Comparison of ENCODE assay signal across 21 mouse cellular contexts in genomic region chr2:115610092-115610491, GRCm38 (mm10). TPM values are rescaled to one million over a fixed set of nuclear protein-coding genes. Genes with fewer than 3 reads are reported as not detected.
DNase-seq lines count a peak whose midpoint lies in the region; ATAC-seq and TF ChIP-seq lines count a peak whose summit lies in the region.
"Had no signal": no experiment of that assay in that cellular context is flagged by ENCODE, and none has a peak within 500 bp of the region (broad histone marks: within the 10 kb centered on the region; RNA-seq: fewer than 3 reads in every experiment).

No protein-coding gene starts in this region.

- peaks cover 8% of the 10 kb centered on the region; the same call in 1 of the 2 replicates for H3K4me1 ChIP-seq in liver, embryonic 11.5 days (replicated peaks; ENCODE audit: control insufficient read depth, insufficient read depth, low read length)
- H3K4me1 ChIP-seq in liver, postnatal 0 days (ENCODE audit: insufficient read depth), result no peaks in the 10 kb centered on the region; the same call in 1 of the 2 replicates
- no peaks in the 10 kb centered on the region for H3K4me1 ChIP-seq in midbrain, embryonic 11.5 days (ENCODE audit: control insufficient read depth, insufficient read depth, low read length)
- no peaks in the 10 kb centered on the region for H3K4me1 ChIP-seq in midbrain, embryonic 16.5 days (ENCODE audit: control insufficient read depth, insufficient read depth, low read length)
- H3K4me1 ChIP-seq: embryonic facial prominence, embryonic 12.5 days; forebrain, embryonic 15.5 days had no signal

- H3K9ac ChIP-seq in liver, embryonic 11.5 days (ENCODE audit: low read depth, low read length), result no peak overlapping the region
- H3K9ac ChIP-seq in liver, postnatal 0 days (replicated peaks), result no peak overlapping the region
- no peak overlapping the region for H3K9ac ChIP-seq in midbrain, embryonic 11.5 days (ENCODE audit: low read length)
- no peak overlapping the region for H3K9ac ChIP-seq in midbrain, embryonic 16.5 days (ENCODE audit: low read depth, low read length)
- H3K9ac ChIP-seq: embryonic facial prominence, embryonic 12.5 days; forebrain, embryonic 13.5 days; forebrain, embryonic 15.5 days had no signal

- no peaks in the 10 kb centered on the region for H3K27me3 ChIP-seq in liver, embryonic 11.5 days (replicated peaks; ENCODE audit: control insufficient read depth, insufficient read depth, low read length)
- H3K27me3 ChIP-seq in liver, postnatal 0 days (ENCODE audit: insufficient read depth, low read length), result no peaks in the 10 kb centered on the region
- no peaks in the 10 kb centered on the region for H3K27me3 ChIP-seq in midbrain, embryonic 11.5 days (ENCODE audit: control insufficient read depth, insufficient read depth, low read length)
- H3K27me3 ChIP-seq in midbrain, embryonic 16.5 days (ENCODE audit: control insufficient read depth, insufficient read depth, low read depth, low read length), result no peaks in the 10 kb centered on the region
- H3K27me3 ChIP-seq in myocyte (ENCODE audit: control insufficient read depth, insufficient read depth, insufficient read length), result no peaks in the 10 kb centered on the region
- H3K27me3 ChIP-seq: CH12.LX; embryonic facial prominence, embryonic 12.5 days; forebrain, embryonic 13.5 days; forebrain, embryonic 15.5 days; Patski had no signal

- TF ChIP-seq EP300 in liver, postnatal 0 days (IDR thresholded peaks at IDR 0.05; ENCODE audit: low read depth), result no peak

- H3ac ChIP-seq in myocyte (ENCODE audit: control insufficient read depth, insufficient read length), result no peak overlapping the region

- no peak for DNase-seq in liver, embryonic 11.5 days (ENCODE audit: low spot score)
- no peak for DNase-seq in liver, postnatal 0 days
- peak; percentile 77 for DNase-seq in midbrain, embryonic 11.5 days (ENCODE audit: low spot score, missing footprints)
- DNase-seq: adrenal gland, adult 8-10 months; adrenal gland, postnatal 14 days; adrenal gland, postnatal 36 days; cerebellum, adult 11-12 months; cerebellum, adult 2 months; cerebellum, adult 9-10 months; cerebellum, postnatal 10 days; cerebellum, postnatal 25 days had no signal

- H3K9me3 ChIP-seq in liver, embryonic 11.5 days (ENCODE audit: control insufficient read depth, low read length), result no peaks in the 10 kb centered on the region
- H3K9me3 ChIP-seq in liver, postnatal 0 days (ENCODE audit: low read length), result no peaks in the 10 kb centered on the region
- no peaks in the 10 kb centered on the region for H3K9me3 ChIP-seq in midbrain, embryonic 11.5 days (ENCODE audit: control insufficient read depth, low read length)
- H3K9me3 ChIP-seq in midbrain, embryonic 16.5 days (replicated peaks; ENCODE audit: control insufficient read depth, low read length, poor library complexity, severe bottlenecking), result no peaks in the 10 kb centered on the region
- H3K9me3 ChIP-seq: embryonic facial prominence, embryonic 10.5 days; embryonic facial prominence, embryonic 12.5 days; forebrain, embryonic 13.5 days; forebrain, embryonic 15.5 days had no signal

- 44% methylated on average over 2 of the region's 2 CpGs for whole genome bisulfite sequencing in liver, embryonic 11.5 days
- WGBS in liver, postnatal 0 days (ENCODE audit: insufficient replicate concordance), result 50% methylated on average over 2 of the region's 2 CpGs
- 86% methylated on average over 2 of the region's 2 CpGs for WGBS in midbrain, embryonic 11.5 days
- WGBS in midbrain, embryonic 16.5 days, result 93% methylated on average over 2 of the region's 2 CpGs

- H3K79me2 ChIP-seq in myocyte (ENCODE audit: control insufficient read depth, insufficient read depth), result no peaks in the 10 kb centered on the region

- TF ChIP-seq CTCF in liver, postnatal 0 days (IDR thresholded peaks at IDR 0.05; ENCODE audit: low read depth), result no peak

- no peak overlapping the region for H3K4me2 ChIP-seq in liver, embryonic 11.5 days
- H3K4me2 ChIP-seq in liver, postnatal 0 days (ENCODE audit: low read depth, low read length), result no peak overlapping the region
- no peak overlapping the region for H3K4me2 ChIP-seq in midbrain, embryonic 11.5 days
- H3K4me2 ChIP-seq in midbrain, embryonic 16.5 days (ENCODE audit: low read length), result no peak overlapping the region
- H3K4me2 ChIP-seq in myocyte (ENCODE audit: low read depth), result peak overlapping the region; percentile 50
- H3K4me2 ChIP-seq: embryonic facial prominence, embryonic 12.5 days; forebrain, embryonic 13.5 days; forebrain, embryonic 15.5 days had no signal

- no peak overlapping the region for H3K4me3 ChIP-seq in liver, embryonic 11.5 days (ENCODE audit: low read depth, low read length)
- no peak overlapping the region for H3K4me3 ChIP-seq in liver, postnatal 0 days (ENCODE audit: low read depth, low read length)
- no peak overlapping the region for H3K4me3 ChIP-seq in midbrain, embryonic 11.5 days (ENCODE audit: low read depth, low read length)
- H3K4me3 ChIP-seq in midbrain, embryonic 16.5 days (ENCODE audit: low read depth, low read length), result no peak overlapping the region
- no peak overlapping the region for H3K4me3 ChIP-seq in myocyte
- H3K4me3 ChIP-seq: embryonic facial prominence, embryonic 10.5 days; embryonic facial prominence, embryonic 12.5 days; forebrain, embryonic 13.5 days; forebrain, embryonic 15.5 days had no signal

- no peak overlapping the region for H3K27ac ChIP-seq in liver, embryonic 11.5 days (ENCODE audit: low read depth, low read length)
- H3K27ac ChIP-seq in liver, postnatal 0 days (ENCODE audit: low read depth), result no peak overlapping the region
- no peak overlapping the region for H3K27ac ChIP-seq in midbrain, embryonic 11.5 days (ENCODE audit: low read depth, low read length)
- no peak overlapping the region for H3K27ac ChIP-seq in midbrain, embryonic 16.5 days (ENCODE audit: low read length)
- H3K27ac ChIP-seq: embryonic facial prominence, embryonic 10.5 days; embryonic facial prominence, embryonic 12.5 days; forebrain, embryonic 13.5 days; forebrain, embryonic 15.5 days had no signal

- no peak for TF ChIP-seq POLR2A in myocyte (IDR thresholded peaks at IDR 0.05; ENCODE audit: insufficient read length, low read depth)

- 0 out of 2 replicates have a peak, but pooled peaks have one; percentile 47 for ATAC-seq in liver, embryonic 11.5 days (replicated peaks; ENCODE audit: low FRiP score)
- no peak for ATAC-seq in liver, postnatal 0 days
- no peak for ATAC-seq in midbrain, embryonic 11.5 days (ENCODE audit: low FRiP score)
- ATAC-seq in midbrain, embryonic 16.5 days, result no peak
- no peak for ATAC-seq in CD4-positive, CD25-positive, alpha-beta regulatory T cell, adult 4 months
- ATAC-seq: activated CD4-positive, CD25-positive, alpha-beta regulatory T cell, adult 4 months; forebrain, embryonic 13.5 days; forebrain, embryonic 15.5 days had no signal

- no peaks in the 10 kb centered on the region for H3K36me3 ChIP-seq in liver, embryonic 11.5 days (ENCODE audit: control insufficient read depth, insufficient read depth, low read length)
- no peaks in the 10 kb centered on the region for H3K36me3 ChIP-seq in liver, postnatal 0 days (replicated peaks; ENCODE audit: insufficient read depth, low read length)
- no peaks in the 10 kb centered on the region for H3K36me3 ChIP-seq in midbrain, embryonic 11.5 days (ENCODE audit: control insufficient read depth, insufficient read depth, low read length)
- no peaks in the 10 kb centered on the region for H3K36me3 ChIP-seq in midbrain, embryonic 16.5 days (ENCODE audit: control insufficient read depth, insufficient read depth, low read length)
- no peaks in the 10 kb centered on the region for H3K36me3 ChIP-seq in myocyte (ENCODE audit: control insufficient read depth, insufficient read depth)
- H3K36me3 ChIP-seq: embryonic facial prominence, embryonic 10.5 days; embryonic facial prominence, embryonic 12.5 days; forebrain, embryonic 15.5 days had no signal

TF ChIP-seq in myocyte, 11 proteins besides CTCF, POLR2A, EP300 and RAD21:
- TF ChIP-seq CEBPB (IDR thresholded peaks at IDR 0.05; ENCODE audit: insufficient read depth, poor library complexity, severe bottlenecking) (no peak), SRF (IDR thresholded peaks at IDR 0.05; ENCODE audit: control insufficient read depth, insufficient read length, low read depth) (no peak), MYOD1 (IDR thresholded peaks at IDR 0.05; ENCODE audit: control insufficient read depth in 1 of 3, insufficient read length in 2 of 3, low read depth in 2 of 3) (no peak), POLR2AphosphoS2 (IDR thresholded peaks at IDR 0.05; ENCODE audit: insufficient read length, low read depth) (no peak), E2F4 (IDR thresholded peaks at IDR 0.05; ENCODE audit: insufficient read depth) (no peak), TCF12 (IDR thresholded peaks at IDR 0.05; ENCODE audit: insufficient read depth, poor library complexity, severe bottlenecking) (no peak), MAX (IDR thresholded peaks at IDR 0.05; ENCODE audit: low read depth) (no peak), TCF3 (IDR thresholded peaks at IDR 0.05; ENCODE audit: insufficient read length, low read depth) (no peak), MYOG (IDR thresholded peaks at IDR 0.05; ENCODE audit: control insufficient read depth in 1 of 3, insufficient read depth in 1 of 3, insufficient read length in 2 of 3, low read depth in 2 of 3) (no peak), REST (IDR thresholded peaks at IDR 0.05; ENCODE audit: insufficient read depth, insufficient read length) (no peak), USF1 (IDR thresholded peaks at IDR 0.05; ENCODE audit: low read depth) (no peak)
TF ChIP-seq in myocyte: peak in this region for 0.

RNA-seq across cellular contexts. Expression of gene BC052040, which starts 28.6 kb away (rescaled TPM):
- 13.8 and 13.9 TPM in 2 replicates for polyA plus RNA-seq in liver, embryonic 11.5 days (2014; fragmentation: Nextera tagmentation; extraction: Ambion mirVana)
- 4.1 and 4.4 TPM in 2 replicates for polyA plus RNA-seq in liver, postnatal 0 days (2015; fragmentation: Nextera tagmentation; extraction: Ambion mirVana)
- polyA plus RNA-seq in midbrain, embryonic 11.5 days (2014; fragmentation: Nextera tagmentation; extraction: Ambion mirVana), result 19.6 and 19.7 TPM in 2 replicates
- polyA plus RNA-seq in midbrain, embryonic 16.5 days (2015; fragmentation: Nextera tagmentation; extraction: Ambion mirVana), result 21.1 and 21.7 TPM in 2 replicates
- polyA plus RNA-seq in myocyte (2012; fragmentation: generic; extraction: Trizol), result 4.9 TPM
- polyA plus RNA-seq in CD4-positive, CD25-positive, alpha-beta regulatory T cell, adult 4 months (2017; shearing (Covaris generic)), result 10 to 100 TPM; 12.9 to 13.4 TPM
